Mouse (Mus musculus): ENCODE data around the gene Bnip2.
"Not testable (repeated sequence)": the region's sequence is repeated elsewhere in the genome, so short reads cannot be mapped to it uniquely, and the experiment has no call there.

Bnip2 gene

GRCm38 (mm10) chr9:70010781-70011473, 21.7 kb downstream of the Bnip2 start:
- DNase-seq (ENCODE audit: low read depth, low spot score): no peak

DNA sequence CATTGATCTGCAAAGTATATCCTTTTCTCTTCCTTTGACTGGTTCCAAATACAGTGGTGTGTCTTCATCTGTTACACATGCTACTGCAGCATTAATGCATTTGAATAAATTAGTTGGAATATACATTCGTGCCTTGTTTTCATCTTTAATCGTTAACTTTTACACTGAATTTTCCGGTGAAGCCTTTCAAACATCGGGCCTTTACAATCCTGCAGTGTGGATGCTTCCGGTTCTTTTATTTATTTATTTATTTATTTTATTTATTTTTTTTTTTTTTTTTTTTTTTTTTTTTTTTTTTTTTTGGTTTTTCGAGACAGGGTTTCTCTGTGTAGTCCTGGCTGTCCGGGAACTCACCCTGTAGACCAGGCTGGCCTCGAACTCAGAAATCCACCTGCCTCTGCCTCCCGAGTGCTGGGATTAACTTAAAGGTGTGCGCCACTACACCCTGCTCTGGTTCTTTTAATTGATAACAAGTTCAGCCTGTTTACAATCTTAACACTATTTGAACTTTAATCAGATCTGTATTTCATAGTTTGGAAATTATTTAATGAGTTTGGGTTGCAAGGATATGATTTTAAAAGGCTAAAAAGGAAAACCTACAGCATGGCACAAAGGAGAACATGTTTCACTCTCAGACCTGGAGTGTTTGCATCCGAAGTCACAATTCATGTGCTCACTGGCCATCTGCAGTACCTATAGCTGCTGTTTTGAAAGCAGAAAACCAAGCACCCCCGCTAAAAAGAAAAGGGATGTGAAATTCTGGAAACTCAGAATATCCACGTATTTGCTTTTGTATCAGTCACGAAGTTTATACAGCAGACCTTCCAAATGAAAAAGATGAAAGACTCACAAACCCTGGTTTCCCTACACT, 22.5 kb downstream of the Bnip2 start:
- no peak for DNase-seq (ENCODE audit: low read depth, low spot score)

DNA sequence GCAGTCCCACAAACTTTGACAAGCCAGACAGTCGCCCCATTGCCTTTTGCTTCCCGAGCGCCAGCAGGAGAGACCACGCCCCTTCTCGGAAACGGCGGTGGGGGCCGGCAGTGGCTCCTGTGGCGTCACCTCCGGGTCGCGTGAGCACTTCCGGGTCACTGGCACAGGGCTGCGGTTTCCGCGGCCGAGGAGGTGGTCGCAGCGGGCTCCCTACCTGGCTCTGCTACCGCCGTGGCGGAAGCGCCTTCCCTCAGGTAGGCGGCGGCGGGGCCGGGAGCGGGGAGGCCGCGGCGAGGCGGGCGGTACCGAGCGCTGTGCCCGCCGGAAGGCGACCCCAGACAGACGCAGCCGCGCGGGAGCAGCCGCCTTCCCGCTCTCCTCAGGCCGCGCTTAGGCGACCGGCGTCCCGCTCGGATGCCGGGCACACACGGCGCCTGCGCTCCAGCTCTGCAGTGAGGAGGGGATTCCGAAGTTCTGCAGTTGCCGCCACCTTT, 23.2 kb downstream of the Bnip2 start, which contains the start of gene Gtf2a2:
TSS of gene Gtf2a2 (plus strand) at position 143 of the 494 bp plus-strand sequence.
- DNase-seq (ENCODE audit: low read depth, low spot score): peak; percentile 80

- no peak for DNase-seq (ENCODE audit: low read depth, low spot score)
Measured at GRCm38 (mm10) chr9:70015632-70016031, 26.4 kb downstream of the Bnip2 start.

DNA sequence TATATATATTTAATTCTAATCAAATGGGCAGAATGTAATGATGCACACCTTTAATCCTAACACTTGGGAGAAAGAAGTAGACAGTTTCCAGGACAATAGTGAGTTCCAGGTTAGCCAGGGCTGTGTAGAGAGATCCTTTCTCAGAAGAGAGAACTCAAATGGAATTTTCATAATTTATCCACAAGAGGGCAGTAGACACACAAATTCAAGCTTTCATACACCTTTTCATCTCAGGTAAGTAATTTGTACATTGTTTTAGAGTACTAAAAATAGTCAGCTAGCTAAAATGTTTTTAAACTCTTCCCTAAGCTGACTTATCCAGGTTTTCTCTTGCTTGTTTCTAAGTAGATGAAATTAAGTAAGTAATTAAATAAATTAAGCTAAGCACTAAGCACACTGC, 29.6 kb downstream of the Bnip2 start:
- DNase-seq (ENCODE audit: low read depth, low spot score): no peak

GRCm38 (mm10) chr9:70021610-70022009, 32.3 kb downstream of the Bnip2 start:
- no peak for DNase-seq (ENCODE audit: low read depth, low spot score)

- no peak for DNase-seq (ENCODE audit: low read depth, low spot score)
Measured at GRCm38 (mm10) chr9:70022083-70022482, 32.8 kb downstream of the Bnip2 start.

DNA sequence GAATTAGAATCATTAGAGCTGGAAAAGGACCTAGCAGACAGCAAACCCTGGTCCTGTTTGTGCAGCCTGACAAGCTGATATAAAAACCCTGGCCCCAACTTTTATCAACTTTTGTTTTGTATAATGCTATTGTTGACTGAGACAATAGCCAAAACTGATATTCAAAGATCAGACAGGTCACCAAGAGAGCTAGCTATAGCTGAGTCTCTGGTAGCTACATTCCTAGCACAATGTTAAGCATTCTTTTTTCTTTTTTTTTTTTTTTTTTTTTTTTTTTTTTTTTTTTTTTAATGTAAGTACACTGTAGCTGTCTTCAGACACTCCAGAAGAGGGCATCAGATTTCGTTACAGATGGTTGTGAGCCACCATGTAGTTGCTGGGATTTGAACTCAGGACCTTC, 34.3 kb downstream of the Bnip2 start:
- DNase-seq (ENCODE audit: low read depth, low spot score): not testable (repeated sequence)

DNA sequence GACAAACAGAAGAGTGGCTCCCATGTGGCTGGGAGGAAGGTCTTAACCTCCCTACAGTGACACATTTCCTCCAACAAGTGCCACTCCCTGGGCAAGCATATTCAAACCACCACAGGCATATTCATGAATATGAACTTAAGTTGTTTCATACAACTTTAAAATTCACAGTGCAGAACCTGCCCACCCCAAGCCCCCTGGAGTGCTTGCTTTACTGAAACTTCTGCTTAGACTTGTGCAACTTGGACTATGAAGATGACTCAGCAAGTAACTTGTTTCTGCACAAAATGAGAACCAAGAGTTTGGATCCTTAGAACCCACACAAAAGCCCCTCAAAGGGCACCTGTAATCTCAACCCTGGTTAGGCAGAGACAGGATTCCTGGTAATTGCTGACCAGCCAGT, 35.4 kb downstream of the Bnip2 start:
- DNase-seq (ENCODE audit: low read depth, low spot score): no peak

- no peak for DNase-seq (ENCODE audit: low read depth, low spot score)
Measured at GRCm38 (mm10) chr9:70025365-70026012, 36.2 kb downstream of the Bnip2 start.

DNA sequence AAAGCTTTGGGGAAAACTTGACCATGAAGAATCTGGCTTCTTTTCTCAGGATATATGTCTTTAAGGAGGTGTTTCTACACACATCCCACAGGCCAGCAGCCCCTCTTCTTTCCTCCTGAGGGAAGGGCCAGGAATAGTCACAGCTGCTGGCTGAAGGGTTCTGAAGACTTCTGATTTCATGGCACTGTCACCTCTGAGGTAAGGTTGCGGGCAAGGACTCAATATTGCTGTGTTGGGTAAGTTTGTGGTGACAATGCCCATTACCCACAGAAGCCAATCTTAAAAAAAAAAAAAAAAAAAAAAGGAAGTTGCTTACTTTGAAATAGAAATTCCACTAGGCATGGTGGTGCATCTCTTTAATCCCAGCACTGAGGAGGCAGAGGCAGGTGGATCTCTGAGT, 42.9 kb downstream of the Bnip2 start:
- DNase-seq (ENCODE audit: low read depth, low spot score): no peak

DNA sequence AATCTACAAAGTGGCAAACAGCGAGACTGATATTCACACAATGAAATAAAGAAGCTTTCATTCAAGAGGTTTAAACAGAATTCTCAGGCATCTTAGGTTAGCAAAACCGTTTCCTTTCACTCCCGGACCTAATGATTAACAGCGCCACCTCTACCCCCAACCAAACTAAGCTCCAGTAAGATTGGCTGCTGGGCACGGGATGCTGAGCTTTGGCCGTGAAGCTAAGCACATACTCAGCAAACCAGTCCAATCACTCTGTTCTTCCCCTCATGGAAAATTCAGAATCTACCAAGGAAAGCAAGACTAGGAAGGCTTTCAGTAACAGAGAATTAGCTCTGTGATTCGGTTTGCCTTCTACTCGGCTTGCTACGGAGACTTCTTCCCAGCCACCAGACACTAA, 43.8 kb downstream of the Bnip2 start:
- DNase-seq (ENCODE audit: low read depth, low spot score): no peak

GRCm38 (mm10) chr9:70034702-70035101, 45.4 kb downstream of the Bnip2 start:
- DNase-seq (ENCODE audit: low read depth, low spot score): no peak

DNA sequence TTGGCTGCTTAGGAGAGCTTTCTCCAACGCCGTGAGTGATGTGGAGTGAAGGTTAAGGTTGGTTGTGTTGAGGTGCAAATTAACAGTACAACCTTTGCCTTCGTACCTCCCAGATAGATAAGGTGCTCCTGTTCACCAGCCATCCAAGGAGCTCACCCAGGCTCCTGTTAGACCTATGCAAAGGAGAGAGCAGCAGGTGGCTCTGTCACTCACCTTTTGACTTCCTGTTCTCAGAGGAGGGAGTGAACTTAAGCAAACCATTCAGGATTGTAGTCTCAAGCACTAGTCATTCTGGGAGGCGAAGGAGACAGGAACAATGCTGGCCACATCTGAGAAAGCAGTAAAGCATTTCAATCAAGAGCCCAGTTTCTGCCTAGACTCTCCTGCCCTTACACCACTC, 47.4 kb downstream of the Bnip2 start:
- no peak for DNase-seq (ENCODE audit: low read depth, low spot score)

- DNase-seq (ENCODE audit: low read depth, low spot score): no peak
Measured at GRCm38 (mm10) chr9:70037988-70038387, 48.7 kb downstream of the Bnip2 start, which contains the start of gene Gcnt3. Gene Gcnt3, minus strand, starts transcription at chr9:70038088.

DNA sequence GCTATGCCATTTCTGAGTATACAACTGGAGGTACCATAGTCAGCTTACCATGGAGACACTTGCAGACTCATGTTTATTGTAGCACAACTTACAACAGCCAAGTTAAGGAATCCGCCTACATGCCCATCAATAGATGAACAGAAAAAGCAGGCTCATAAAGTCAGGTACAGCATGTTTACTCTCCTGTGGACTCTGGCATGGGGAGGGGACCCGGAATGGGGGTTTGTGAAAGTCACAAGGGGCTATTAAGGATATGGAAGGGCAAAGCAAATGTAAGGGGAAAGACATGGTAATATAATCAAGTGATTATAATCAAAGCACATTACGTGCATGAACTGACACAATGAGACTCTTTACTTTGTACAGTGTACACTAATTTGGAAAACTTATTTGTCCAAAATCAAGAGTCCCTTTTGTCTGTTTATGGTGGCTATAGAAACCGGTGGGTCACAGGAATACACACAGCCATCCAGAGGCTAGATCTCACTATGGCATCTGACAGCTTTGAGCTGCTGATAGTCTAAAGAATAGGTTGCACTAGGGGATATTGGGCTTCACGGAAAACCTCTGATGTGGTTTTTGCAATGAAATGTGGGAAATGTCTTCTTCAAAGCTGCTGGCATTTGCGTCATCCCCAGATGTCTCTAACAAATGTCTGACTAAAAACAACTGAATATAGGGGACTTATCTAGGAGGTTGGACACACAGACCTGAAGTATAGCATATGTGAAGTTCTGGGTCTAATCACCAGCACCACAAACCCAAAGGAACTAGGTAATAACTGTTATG, 50.5 kb downstream of the Bnip2 start:
- DNase-seq (ENCODE audit: low read depth, low spot score): no peak

- DNase-seq (ENCODE audit: low read depth, low spot score): no peak
Measured at GRCm38 (mm10) chr9:70040570-70040969, 51.3 kb downstream of the Bnip2 start.

DNA sequence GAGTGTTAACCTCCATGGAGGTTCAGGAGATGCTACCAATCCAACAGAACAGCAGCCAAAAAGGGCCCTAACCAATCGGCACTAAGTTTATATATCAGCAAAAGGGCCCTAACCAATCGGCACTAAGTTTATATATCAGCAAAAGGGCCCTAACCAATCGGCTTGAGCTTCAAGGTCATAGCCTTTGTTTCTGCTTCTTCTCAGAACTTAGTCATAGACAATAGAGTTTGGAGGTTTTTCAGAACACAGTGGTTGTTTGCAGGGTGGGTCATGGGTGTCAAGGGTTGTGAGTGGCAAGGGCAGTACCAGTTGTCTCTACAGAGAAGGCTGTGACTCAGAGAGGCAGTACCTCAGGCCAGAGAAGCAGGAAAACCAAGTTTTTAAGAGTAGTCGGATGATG, 52.9 kb downstream of the Bnip2 start:
- DNase-seq (ENCODE audit: low read depth, low spot score): no peak

GRCm38 (mm10) chr9:70042935-70043334, 53.7 kb downstream of the Bnip2 start:
- DNase-seq (ENCODE audit: low read depth, low spot score): no peak

- DNase-seq (ENCODE audit: low read depth, low spot score): no peak
Measured at GRCm38 (mm10) chr9:70044865-70045264, 55.6 kb downstream of the Bnip2 start.

GRCm38 (mm10) chr9:70046255-70046654, 57.0 kb downstream of the Bnip2 start:
- no peak for DNase-seq (ENCODE audit: low read depth, low spot score)
